Mouse (Mus musculus) spleen, adult 2 months (tissue): ENCODE results near the gene Epn3. TPM values are rescaled to one million over a fixed set of nuclear protein-coding genes. Genes with fewer than 3 reads are reported as not detected.

Experiments
- DNase-seq, 2 experiments: peaks; one replicate each; pipeline versions ENCODE4 v3.0.0 to v3.0.0-alpha.2; 2012 to 2021; ENCODE audit warnings: low spot score in 2 of 2, low read depth in 1 of 2
- H3K27ac ChIP-seq: fragments of 200-500 bp; 2 replicates; pipeline ENCODE4 v1.5.1; 2012; ENCODE audit warnings: low read length, inconsistent platforms; ENCODE audit not compliant: insufficient read depth
- H3K27me3 ChIP-seq: fragments of 200-500 bp; 2 replicates; pipeline ENCODE4 v1.6.1; 2012; ENCODE audit warnings: mild to moderate bottlenecking, moderate library complexity, low read length, inconsistent platforms; ENCODE audit not compliant: control insufficient read depth, insufficient read depth
- H3K36me3 ChIP-seq: fragments of 200-500 bp; 2 replicates; pipeline ENCODE4 v1.6.1; 2012; ENCODE audit warnings: mild to moderate bottlenecking, low read length, inconsistent platforms; ENCODE audit not compliant: control insufficient read depth, insufficient read depth
- H3K4me1 ChIP-seq: fragments of 200-500 bp; 2 replicates; pipeline ENCODE4 v1.6.1; 2011; ENCODE audit warnings: inconsistent platforms; ENCODE audit not compliant: control insufficient read depth, insufficient read depth, insufficient read length
- H3K4me3 ChIP-seq: fragments of 200-500 bp; 2 replicates; pipeline ENCODE4 v1.5.1; 2011; ENCODE audit warnings: mild to moderate bottlenecking, inconsistent platforms; ENCODE audit not compliant: insufficient read depth, insufficient read length; ENCODE audit errors: extremely low read depth
- CTCF ChIP-seq: fragments of 200-500 bp; IDR thresholded peaks from 2 replicates; pipeline ENCODE4 v1.5.1; 2011; ENCODE audit warnings: mild to moderate bottlenecking, inconsistent platforms; ENCODE audit not compliant: insufficient read depth, insufficient read length, insufficient replicate concordance; ENCODE audit errors: extremely low read depth
- POLR2A ChIP-seq: fragments of 200-500 bp; IDR thresholded peaks from 2 replicates; pipeline ENCODE4 v1.6.1; 2011; ENCODE audit warnings: low read depth, low read length, inconsistent platforms
- WGBS: fragments of 180-500 bp; shearing (Covaris S2); methylation state at CpG from one replicate; pipeline ENCODE4 v1.1.7; 2018; 5-methylcytosine and 5-hydroxymethylcytosine counted together
- polyA plus RNA-seq: library from polyadenylated mRNA; depleted of rRNA; stranded (reverse); fragments of >200 nt; gene quantifications from 2 replicates; pipeline ENCODE4 v1.2.3, GENCODE M21; 2012

Gene Epn3
- polyA plus RNA-seq, 1 experiment: 0.23 TPM

DNA sequence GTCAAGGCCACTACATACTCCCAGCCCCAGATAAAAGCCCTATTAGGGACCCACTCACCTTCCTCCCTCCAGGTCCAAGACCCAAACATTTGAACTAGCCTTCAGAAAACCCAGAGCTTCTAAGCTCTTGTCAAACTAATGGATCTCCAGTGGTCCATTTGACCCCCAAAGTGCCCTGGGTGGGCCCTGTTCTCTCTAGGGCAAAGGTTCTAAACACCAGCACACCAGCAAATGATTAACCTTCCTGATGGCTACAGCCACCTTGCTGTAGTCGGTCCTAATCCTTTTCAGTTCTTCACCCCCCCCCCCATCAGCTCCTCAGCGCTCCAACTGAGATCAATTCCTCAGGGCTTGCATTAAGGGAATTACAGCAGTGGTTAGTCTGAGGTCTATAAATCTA, 35.6 kb downstream of the Epn3 start:
- DNase-seq: no peak
- Histone ChIP-seq H3K36me3 (no peaks in the 10 kb centered on the region), H3K27me3 (no peaks in the 10 kb centered on the region), H3K27ac (no peak overlapping the region), H3K4me3 (no peak overlapping the region), H3K4me1 (no peaks in the 10 kb centered on the region)
- 67% methylated on average over 2 of the region's 2 CpGs for WGBS
- TF ChIP-seq CTCF (no peak), POLR2A (no peak)

DNA sequence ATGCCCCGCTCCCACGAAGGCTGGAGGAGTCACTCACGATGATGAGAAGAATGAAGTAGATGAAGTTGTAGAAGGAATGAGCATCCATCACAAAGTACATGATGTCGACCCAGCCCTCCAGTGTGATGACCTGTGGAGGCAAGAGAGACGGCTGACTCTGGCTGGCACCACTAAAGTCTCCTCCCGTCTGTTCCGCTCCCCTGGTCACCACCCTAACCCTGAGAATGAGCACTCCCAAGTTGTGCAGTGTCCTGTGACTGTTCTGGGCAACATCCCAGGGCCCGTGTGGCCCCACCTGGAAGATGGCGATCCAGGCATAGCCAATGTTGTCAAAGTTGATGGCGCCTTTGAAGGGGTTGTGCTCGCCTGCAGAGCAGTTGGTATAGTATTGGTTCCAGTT, 37.9 kb downstream of the Epn3 start:
- no peaks in the 10 kb centered on the region for H3K27me3 ChIP-seq
- no peak for DNase-seq
- H3K4me3 ChIP-seq: no peak overlapping the region
- TF ChIP-seq CTCF: no peak
- TF ChIP-seq POLR2A: no peak
- H3K36me3 ChIP-seq: no peaks in the 10 kb centered on the region
- no peak overlapping the region for H3K27ac ChIP-seq
- WGBS: 92% methylated on average over 11 of the region's 11 CpGs
- no peaks in the 10 kb centered on the region for H3K4me1 ChIP-seq

DNA sequence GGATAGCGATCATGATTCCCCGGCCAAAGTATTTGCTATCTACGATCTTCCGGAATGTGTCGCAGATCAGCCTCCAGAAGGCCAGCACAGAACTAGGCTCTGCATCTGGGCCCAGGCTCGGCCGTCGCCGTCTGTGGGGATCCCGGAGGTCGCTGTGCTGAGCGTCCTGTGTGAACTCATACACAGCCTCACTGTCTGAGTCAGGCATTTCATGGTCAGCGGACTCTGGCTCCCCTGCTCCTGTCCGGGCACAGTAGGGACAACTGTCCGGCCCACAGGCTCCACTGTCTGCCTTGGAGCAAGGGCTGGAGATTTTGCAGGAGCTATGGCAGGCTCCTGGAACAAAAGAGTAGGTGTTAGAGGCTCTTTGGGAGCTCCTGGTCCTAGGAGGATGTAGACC, 42.8 kb downstream of the Epn3 start:
- TF ChIP-seq POLR2A (no peak), CTCF (no peak)
- Histone ChIP-seq H3K4me3 (no peak overlapping the region), H3K27me3 (no peaks in the 10 kb centered on the region), H3K4me1 (no peaks in the 10 kb centered on the region), H3K27ac (no peak overlapping the region), H3K36me3 (no peaks in the 10 kb centered on the region)
- WGBS: 91% methylated on average over 15 of the region's 15 CpGs
- DNase-seq: no peak

DNA sequence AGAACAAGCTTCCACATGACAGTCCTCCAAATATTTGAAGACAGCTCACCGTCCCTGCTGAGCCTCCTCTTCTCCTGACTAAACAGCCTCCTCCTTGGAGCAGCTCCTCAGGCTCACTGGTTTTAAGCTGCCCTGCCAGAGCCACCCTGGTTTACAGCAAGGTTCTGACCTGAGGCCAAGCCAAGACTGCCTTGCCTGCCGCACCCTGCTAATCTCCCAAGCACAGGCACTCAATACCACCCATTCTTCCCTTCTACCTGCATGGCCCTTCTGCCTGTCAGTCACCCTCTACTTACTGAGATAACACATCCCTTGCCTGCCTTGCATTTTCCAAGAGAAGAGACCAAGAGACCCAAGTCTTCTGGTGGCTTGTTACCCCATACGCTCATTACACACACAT, 43.4 kb downstream of the Epn3 start:
- no peak overlapping the region for H3K4me3 ChIP-seq

DNA sequence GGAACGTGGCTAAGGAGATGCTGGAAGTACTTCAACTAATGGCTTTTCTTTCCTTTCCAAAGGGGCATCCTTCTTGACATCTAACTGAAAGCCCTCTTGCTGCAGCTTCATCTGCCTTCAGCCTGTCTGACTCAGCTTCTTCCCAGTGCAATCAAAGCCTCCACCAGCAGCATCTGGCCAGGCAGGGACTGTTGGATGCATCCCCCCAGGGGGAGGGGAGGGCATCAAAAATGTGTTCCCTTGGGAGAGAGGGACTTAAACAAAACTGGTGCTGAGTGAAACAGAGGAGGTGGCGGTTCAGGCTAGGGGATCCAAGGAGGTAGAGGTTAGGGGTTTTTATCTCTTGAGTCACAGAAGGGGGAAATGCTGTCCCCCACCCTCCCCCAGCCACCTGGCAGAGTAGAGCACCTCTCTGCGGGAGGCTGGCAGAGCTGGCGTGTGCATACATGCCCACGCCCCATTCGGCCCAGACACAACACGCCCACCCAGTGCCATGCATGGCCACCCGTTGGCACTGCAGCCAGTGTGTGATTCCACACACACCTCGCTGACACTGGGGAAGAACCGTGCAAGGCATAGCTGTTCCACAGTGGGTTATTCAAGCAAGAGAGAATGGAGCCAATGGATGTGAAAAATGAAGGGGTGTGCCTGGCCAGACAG, 44.5 kb downstream of the Epn3 start:
- WGBS: 64% methylated on average over 10 of the region's 10 CpGs
- Histone ChIP-seq H3K27ac (no peak overlapping the region), H3K4me3 (no peak overlapping the region), H3K4me1 (no peaks in the 10 kb centered on the region), H3K27me3 (no peaks in the 10 kb centered on the region), H3K36me3 (no peaks in the 10 kb centered on the region)
- TF ChIP-seq CTCF: no peak
- no peak for TF ChIP-seq POLR2A
- DNase-seq: no peak

More for the DNA sequence above, 43.4 kb downstream of the Epn3 start:
- Histone ChIP-seq H3K27ac (peak overlapping the region; percentile 22; the same call in 1 of the 2 replicates), H3K4me1 (no peaks in the 10 kb centered on the region), H3K27me3 (no peaks in the 10 kb centered on the region), H3K36me3 (no peaks in the 10 kb centered on the region)
- WGBS: 78% methylated on average over 3 of the region's 3 CpGs
- no peak for DNase-seq
- TF ChIP-seq CTCF (no peak), POLR2A (no peak)

DNA sequence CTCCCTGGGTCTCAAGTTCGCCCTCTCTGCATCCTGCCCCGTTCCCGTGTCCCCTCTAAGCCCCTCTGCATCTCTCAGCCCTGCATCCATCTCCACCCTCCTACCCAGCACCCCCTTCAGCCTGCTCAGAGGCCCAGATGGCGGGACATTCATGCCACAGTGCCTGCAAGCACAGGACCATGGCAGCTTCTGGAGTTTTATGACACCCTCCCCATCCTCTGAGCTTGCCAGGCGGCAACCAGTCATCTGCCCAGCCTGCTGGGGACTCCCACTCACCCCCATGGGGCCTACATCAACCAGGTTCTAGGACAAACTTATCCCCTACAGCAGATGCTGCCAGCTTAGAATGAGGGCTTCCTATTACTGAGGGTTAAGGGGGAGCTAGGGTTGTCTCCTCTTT, 45.0 kb downstream of the Epn3 start:
- 76% methylated on average over 5 of the region's 5 CpGs for WGBS
- H3K4me3 ChIP-seq: no peak overlapping the region

DNA sequence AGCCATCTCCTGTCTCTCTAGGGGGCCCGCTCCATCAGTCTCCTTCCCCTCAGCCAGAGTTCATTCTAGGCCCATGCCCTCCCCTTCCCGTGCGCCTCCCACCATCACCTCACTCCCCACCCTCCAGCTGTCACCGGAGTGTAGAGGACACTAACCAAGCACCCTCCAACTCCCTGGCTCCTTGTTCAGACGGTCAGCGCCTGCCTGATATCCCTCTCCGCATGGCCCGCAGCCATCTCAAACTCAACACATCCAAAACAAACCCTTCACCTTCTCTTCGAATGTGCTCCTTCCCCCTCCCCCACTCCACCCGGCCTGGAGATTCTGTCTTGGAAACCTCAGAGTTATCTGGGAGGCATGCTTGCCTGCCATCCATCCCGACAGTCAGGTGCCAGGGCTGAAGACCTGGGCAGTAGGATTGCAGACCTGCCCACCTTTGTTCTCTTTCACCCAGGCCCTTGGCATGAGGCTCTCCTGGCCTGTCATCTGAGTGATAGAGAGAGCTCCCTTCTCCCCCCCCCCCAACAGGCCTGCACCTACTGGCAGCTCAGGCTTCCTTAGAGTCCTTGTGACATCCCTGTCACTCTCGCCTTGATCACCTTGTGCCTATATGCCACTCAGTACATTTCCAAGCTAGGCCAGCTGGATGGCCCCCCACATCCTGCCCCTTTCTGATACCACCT, 48.5 kb downstream of the Epn3 start:
- H3K4me1 ChIP-seq: no peaks in the 10 kb centered on the region
- TF ChIP-seq POLR2A (no peak), CTCF (no peak)
- no peaks in the 10 kb centered on the region for H3K27me3 ChIP-seq
- no peaks in the 10 kb centered on the region for H3K36me3 ChIP-seq
- H3K4me3 ChIP-seq: no peak overlapping the region
- DNase-seq: no peak
- whole genome bisulfite sequencing: 92% methylated on average over 12 of the region's 12 CpGs
- no peak overlapping the region for H3K27ac ChIP-seq

More for the DNA sequence above, 45.0 kb downstream of the Epn3 start:
- no peak for DNase-seq
- TF ChIP-seq CTCF (no peak), POLR2A (no peak)
- H3K27ac ChIP-seq: no peak overlapping the region
- H3K36me3 ChIP-seq: no peaks in the 10 kb centered on the region
- H3K27me3 ChIP-seq: no peaks in the 10 kb centered on the region
- no peaks in the 10 kb centered on the region for H3K4me1 ChIP-seq
